Mouse (Mus musculus) olfactory bulb, adult 2 months (tissue): ENCODE measurements around the gene Htr2c.

ENCODE experiments used
- CTCF ChIP-seq: fragments of 200-500 bp; IDR thresholded peaks from 2 replicates; pipeline ENCODE4 v1.5.1; 2012; ENCODE audit warnings: low read depth, mild to moderate bottlenecking, low read length, moderate library complexity; ENCODE audit not compliant: insufficient read depth
- POLR2A ChIP-seq: fragments of 200-500 bp; IDR thresholded peaks from 2 replicates; pipeline ENCODE4 v1.6.1; 2012; ENCODE audit warnings: mild to moderate bottlenecking, low read depth, low read length, moderate library complexity; ENCODE audit not compliant: insufficient read depth

DNA sequence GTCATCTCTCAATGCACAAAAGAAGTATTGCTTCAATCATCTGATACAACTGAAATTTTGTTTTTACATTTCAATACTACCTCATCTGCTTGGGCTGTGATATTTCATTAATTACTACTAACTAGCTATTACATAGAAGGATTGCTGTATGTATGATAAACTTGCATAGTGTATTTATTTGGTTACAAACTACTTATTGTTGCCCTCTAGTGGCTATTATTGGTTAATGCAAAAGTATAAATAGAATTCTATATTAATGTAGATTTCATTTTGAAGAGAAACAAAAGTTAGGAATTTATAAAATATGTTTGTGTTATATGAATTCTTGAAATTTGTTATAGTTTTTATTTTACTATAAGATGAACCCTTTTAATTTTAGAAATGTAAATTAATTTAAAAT lies 109.3 kb downstream of the Htr2c start:
- TF ChIP-seq CTCF, result no peak
- no peak for TF ChIP-seq POLR2A
